Mouse (Mus musculus) spleen, adult 2 months (tissue): Measurements from ENCODE around the gene Olfr55. TPM values are rescaled to one million over a fixed set of nuclear protein-coding genes. Genes with fewer than 3 reads are reported as not detected.
"Not testable (repeated sequence)": the region's sequence is repeated elsewhere in the genome, so short reads cannot be mapped to it uniquely, and the experiment has no call there.

Source experiments
- DNase-seq, 2 experiments: peaks; one replicate each; pipeline versions ENCODE4 v3.0.0 to v3.0.0-alpha.2; 2012 to 2021; ENCODE audit warnings: low spot score in 2 of 2, low read depth in 1 of 2
- H3K27ac ChIP-seq: fragments of 200-500 bp; 2 replicates; pipeline ENCODE4 v1.5.1; 2012; ENCODE audit warnings: low read length, inconsistent platforms; ENCODE audit not compliant: insufficient read depth
- H3K27me3 ChIP-seq: fragments of 200-500 bp; 2 replicates; pipeline ENCODE4 v1.6.1; 2012; ENCODE audit warnings: mild to moderate bottlenecking, moderate library complexity, low read length, inconsistent platforms; ENCODE audit not compliant: control insufficient read depth, insufficient read depth
- H3K36me3 ChIP-seq: fragments of 200-500 bp; 2 replicates; pipeline ENCODE4 v1.6.1; 2012; ENCODE audit warnings: mild to moderate bottlenecking, low read length, inconsistent platforms; ENCODE audit not compliant: control insufficient read depth, insufficient read depth
- H3K4me1 ChIP-seq: fragments of 200-500 bp; 2 replicates; pipeline ENCODE4 v1.6.1; 2011; ENCODE audit warnings: inconsistent platforms; ENCODE audit not compliant: control insufficient read depth, insufficient read depth, insufficient read length
- H3K4me3 ChIP-seq: fragments of 200-500 bp; 2 replicates; pipeline ENCODE4 v1.5.1; 2011; ENCODE audit warnings: mild to moderate bottlenecking, inconsistent platforms; ENCODE audit not compliant: insufficient read depth, insufficient read length; ENCODE audit errors: extremely low read depth
- CTCF ChIP-seq: fragments of 200-500 bp; IDR thresholded peaks from 2 replicates; pipeline ENCODE4 v1.5.1; 2011; ENCODE audit warnings: mild to moderate bottlenecking, inconsistent platforms; ENCODE audit not compliant: insufficient read depth, insufficient read length, insufficient replicate concordance; ENCODE audit errors: extremely low read depth
- POLR2A ChIP-seq: fragments of 200-500 bp; IDR thresholded peaks from 2 replicates; pipeline ENCODE4 v1.6.1; 2011; ENCODE audit warnings: low read depth, low read length, inconsistent platforms
- WGBS: fragments of 180-500 bp; shearing (Covaris S2); methylation state at CpG from one replicate; pipeline ENCODE4 v1.1.7; 2018; 5-methylcytosine and 5-hydroxymethylcytosine counted together
- polyA plus RNA-seq: library from polyadenylated mRNA; depleted of rRNA; stranded (reverse); fragments of >200 nt; gene quantifications from 2 replicates; pipeline ENCODE4 v1.2.3, GENCODE M21; 2012; rRNA removed

Gene Olfr55
- not detected in 2 replicates for polyA plus RNA-seq

- 80% methylated on average over 1 of the region's 1 CpGs for WGBS
- H3K4me3 ChIP-seq, H3K4me1 ChIP-seq, H3K27me3 ChIP-seq, DNase-seq, H3K36me3 ChIP-seq, H3K27ac ChIP-seq: not testable (repeated sequence)
Observed at GRCm38 (mm10) chr17:33168147-33168546, at the start of gene Olfr55. Gene Olfr55 (plus strand): TSS chr17:33168447.

GRCm38 (mm10) chr17:33124546-33124945 is 43.7 kb upstream of the Olfr55 start:
- DNase-seq, result no peak
- Histone ChIP-seq H3K4me1 (no peaks in the 10 kb centered on the region), H3K27me3 (no peaks in the 10 kb centered on the region), H3K27ac (no peak overlapping the region), H3K4me3 (no peak overlapping the region), H3K36me3 (no peaks in the 10 kb centered on the region)
- TF ChIP-seq POLR2A, result no peak
- TF ChIP-seq CTCF, result no peak

- 63% methylated on average over 2 of the region's 2 CpGs for WGBS
- Histone ChIP-seq H3K27ac (no peak overlapping the region), H3K36me3 (no peaks in the 10 kb centered on the region), H3K4me1 (no peaks in the 10 kb centered on the region), H3K4me3 (no peak overlapping the region), H3K27me3 (no peaks in the 10 kb centered on the region)
- DNase-seq, result no peak
- no peak for TF ChIP-seq CTCF
- no peak for TF ChIP-seq POLR2A
Observed at GRCm38 (mm10) chr17:33126257-33126656, 42.0 kb upstream of the Olfr55 start.

- no peak for DNase-seq
- H3K4me3 ChIP-seq, result no peak within 1 kb of the TSS
- TF ChIP-seq POLR2A, result no peak
- no peak for TF ChIP-seq CTCF
- no peaks in the 10 kb centered on the region for H3K36me3 ChIP-seq
- 73% methylated on average over 18 of the region's 18 CpGs for WGBS
- H3K4me1 ChIP-seq, result no peaks in the 10 kb centered on the region
- no peaks in the 10 kb centered on the region for H3K27me3 ChIP-seq
- no peak within 1 kb of the TSS for H3K27ac ChIP-seq
Observed at GRCm38 (mm10) chr17:33139261-33139820, 28.9 kb upstream of the Olfr55 start, which contains the start of gene Morc2b. Gene Morc2b (minus strand): TSS chr17:33139683.

DNA sequence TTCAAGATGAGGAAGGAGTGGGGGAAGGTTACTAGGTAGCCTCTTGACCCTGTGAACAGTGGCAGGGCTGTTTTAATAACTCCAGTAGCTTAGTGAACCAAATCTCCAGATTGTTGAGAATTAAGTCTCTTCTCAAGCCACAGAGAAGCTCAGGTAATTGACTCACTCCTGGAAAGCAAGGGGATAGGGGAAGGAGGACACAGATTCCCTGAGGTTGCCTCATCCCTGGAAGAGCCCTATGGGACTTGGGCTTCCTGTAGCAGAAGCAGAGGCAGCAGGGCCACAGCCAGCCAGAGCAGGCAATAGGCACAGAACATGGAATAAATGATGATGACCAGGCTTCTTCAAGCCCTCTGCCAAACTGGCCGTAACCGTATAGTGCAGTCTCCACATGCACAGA is 22.8 kb downstream of the Olfr55 start, which contains the start of gene Olfr239:
Gene Olfr239, plus strand, starts transcription at position 301 of the 400 bp plus-strand sequence.
- WGBS, result no CpG with 5 or more reads among the region's 2 CpGs
- not testable (repeated sequence) for H3K4me1 ChIP-seq, H3K27me3 ChIP-seq, H3K27ac ChIP-seq, DNase-seq, H3K4me3 ChIP-seq, H3K36me3 ChIP-seq

GRCm38 (mm10) chr17:33221590-33221989 is 53.3 kb downstream of the Olfr55 start, which contains the start of gene Olfr1564:
Gene Olfr1564 (minus strand): TSS chr17:33221690.
- no peak for DNase-seq
- Histone ChIP-seq H3K27me3 (no peaks in the 10 kb centered on the region), H3K4me3 (no peak within 1 kb of the TSS), H3K36me3 (no peaks in the 10 kb centered on the region), H3K4me1 (no peaks in the 10 kb centered on the region), H3K27ac (no peak within 1 kb of the TSS)
- TF ChIP-seq POLR2A (no peak), CTCF (no peak)
- 88% methylated on average over 2 of the region's 2 CpGs for WGBS

Other genes starting within 250 kb of the Olfr55 start
- 35.7 and 42.7 TPM in 2 replicates for gene Cyp4f13, start 221.0 kb upstream of the Olfr55 start, polyA plus RNA-seq
- gene Zfp472, start 202.6 kb upstream of the Olfr55 start, polyA plus RNA-seq, result 0.54 and 0.81 TPM in 2 replicates
- gene Zfp952, start 175.3 kb upstream of the Olfr55 start, polyA plus RNA-seq, result 2.9 TPM in 2 replicates
- 0.26 and 0.34 TPM in 2 replicates for gene Zfp763, start 135.0 kb upstream of the Olfr55 start, polyA plus RNA-seq
- not detected in 2 replicates for gene 4921501E09Rik, start 100.4 kb upstream of the Olfr55 start, polyA plus RNA-seq
- 0.48 and 0.69 TPM in 2 replicates for gene Zfp563, start 79.1 kb upstream of the Olfr55 start, polyA plus RNA-seq
- gene Morc2b, start 28.8 kb upstream of the Olfr55 start, polyA plus RNA-seq, result not detected in 2 replicates
- gene Olfr239, start 22.9 kb downstream of the Olfr55 start, polyA plus RNA-seq, result not detected in 2 replicates
- not detected in 2 replicates for gene Olfr1564, start 53.2 kb downstream of the Olfr55 start, polyA plus RNA-seq
- gene Zfp955a, start 86.7 kb downstream of the Olfr55 start, polyA plus RNA-seq, result 0.38 and 0.44 TPM in 2 replicates
- gene Olfr63, start 96.2 kb downstream of the Olfr55 start, polyA plus RNA-seq, result not detected in 2 replicates
- 0.86 and 0.92 TPM in 2 replicates for gene Zfp955b, start 121.1 kb downstream of the Olfr55 start, polyA plus RNA-seq
- gene Zfp81, start 190.4 kb downstream of the Olfr55 start, polyA plus RNA-seq, result 0.58 and 0.78 TPM in 2 replicates
- 0.92 and 1.1 TPM in 2 replicates for gene Zfp101, start 226.2 kb downstream of the Olfr55 start, polyA plus RNA-seq